Mouse (Mus musculus) retina, embryonic 14.5 days (tissue): ENCODE results near the gene Macf1.
"Not testable (repeated sequence)": the region's sequence is repeated elsewhere in the genome, so short reads cannot be mapped to it uniquely, and the experiment has no call there.

ENCODE experiments used
- DNase-seq: peaks from one replicate; pipeline ENCODE4 v3.0.0-alpha.2; 2015; ENCODE audit warnings: low spot score

Macf1 gene

DNA sequence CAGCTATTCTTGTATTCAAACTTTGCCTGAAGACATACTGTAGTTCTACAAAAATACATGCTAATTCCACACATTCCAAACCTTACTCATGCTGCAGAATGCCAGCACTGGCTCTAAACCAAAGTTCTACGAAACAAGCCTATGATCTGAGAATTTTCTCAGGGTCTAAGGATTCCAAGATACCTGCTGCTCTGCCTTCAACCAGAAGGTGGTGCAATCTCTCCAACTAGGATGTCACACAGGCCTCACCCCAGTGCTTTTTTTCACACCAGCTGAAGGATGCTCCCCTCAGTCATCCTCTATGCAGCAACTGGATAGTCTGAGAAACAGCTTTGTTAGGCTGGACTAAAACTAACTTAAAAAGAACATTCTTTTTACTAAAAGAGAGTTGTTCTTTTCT is 148.9 kb downstream of the Macf1 start:
- peak; percentile 76 for DNase-seq

DNA sequence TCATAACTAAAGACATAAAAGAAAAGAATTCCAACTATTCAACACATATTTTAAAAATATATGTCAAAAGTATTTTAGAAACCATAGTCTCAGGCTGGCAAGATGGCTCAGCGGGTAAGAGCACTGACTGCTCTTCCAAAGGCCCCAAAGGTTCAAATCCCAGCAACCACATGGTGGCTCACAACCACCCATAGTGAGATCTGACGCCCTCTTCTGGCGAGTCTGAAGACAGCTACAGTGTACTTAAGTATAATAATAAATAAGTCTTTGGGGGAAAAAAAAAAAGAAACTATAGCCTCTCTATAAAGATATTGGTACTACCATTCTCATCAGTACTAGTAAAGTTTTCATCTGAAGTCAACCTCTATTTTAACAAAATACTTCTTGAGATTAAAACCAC is 152.2 kb downstream of the Macf1 start:
- DNase-seq = no peak

DNA sequence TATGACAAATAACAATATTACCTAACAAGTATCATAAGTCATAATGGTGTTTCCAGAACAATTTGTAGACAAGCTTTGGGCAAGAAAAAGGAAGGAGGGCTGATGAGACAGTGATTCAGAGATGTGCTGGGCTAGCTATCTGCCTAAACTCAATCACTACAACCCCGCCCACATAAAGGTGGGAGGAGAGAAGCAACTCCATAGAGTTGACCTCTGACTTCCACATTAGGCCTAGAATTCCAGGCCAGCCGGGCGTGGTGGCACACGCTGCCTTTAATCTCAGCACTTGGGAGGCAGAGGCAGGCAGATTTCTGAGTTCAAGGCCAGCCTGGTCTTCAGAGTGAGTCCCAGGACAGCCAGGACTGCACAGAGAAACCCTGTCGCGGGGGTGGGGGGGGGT is 153.2 kb downstream of the Macf1 start:
- no peak for DNase-seq

DNA sequence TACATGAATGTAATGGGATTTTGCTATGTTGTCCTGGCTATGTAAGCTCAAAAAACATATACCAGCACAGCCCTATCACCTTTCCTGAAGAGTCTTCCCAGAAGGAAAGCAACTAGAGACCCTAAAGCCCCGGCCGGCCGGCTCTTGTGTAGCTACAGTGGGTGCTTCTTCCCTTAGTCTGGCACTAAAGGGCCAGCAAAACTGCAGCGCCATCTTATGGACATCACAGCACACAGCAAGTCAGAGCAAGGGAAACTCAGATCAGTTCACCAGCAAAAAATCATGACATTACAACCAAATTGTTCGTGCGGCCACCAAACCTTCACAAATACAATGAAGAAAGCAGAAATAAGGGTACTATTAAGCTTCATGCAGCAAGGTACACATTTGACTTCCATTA is 154.9 kb downstream of the Macf1 start:
- peak; percentile 68 for DNase-seq

DNA sequence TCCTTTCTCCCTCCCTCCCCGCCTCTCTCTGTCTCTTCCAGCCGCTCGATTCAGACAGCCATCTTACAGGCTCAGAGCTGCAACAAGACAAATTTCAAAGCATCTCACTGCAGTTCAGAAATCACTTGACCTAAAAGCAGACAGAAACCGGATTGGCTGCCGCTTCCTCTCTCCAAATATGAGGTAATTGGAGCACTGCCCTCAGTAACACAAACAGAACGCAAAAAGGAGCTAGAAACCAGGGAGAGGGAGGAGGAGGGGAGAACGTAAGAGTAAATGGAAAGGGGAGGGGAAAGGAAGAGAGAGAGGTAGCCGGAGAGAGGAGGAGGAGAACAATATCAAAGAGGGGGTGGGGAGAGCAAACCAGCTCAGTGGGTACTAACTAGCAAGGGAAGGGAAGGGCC is 156.6 kb downstream of the Macf1 start:
- peak; percentile 36 for DNase-seq

DNA sequence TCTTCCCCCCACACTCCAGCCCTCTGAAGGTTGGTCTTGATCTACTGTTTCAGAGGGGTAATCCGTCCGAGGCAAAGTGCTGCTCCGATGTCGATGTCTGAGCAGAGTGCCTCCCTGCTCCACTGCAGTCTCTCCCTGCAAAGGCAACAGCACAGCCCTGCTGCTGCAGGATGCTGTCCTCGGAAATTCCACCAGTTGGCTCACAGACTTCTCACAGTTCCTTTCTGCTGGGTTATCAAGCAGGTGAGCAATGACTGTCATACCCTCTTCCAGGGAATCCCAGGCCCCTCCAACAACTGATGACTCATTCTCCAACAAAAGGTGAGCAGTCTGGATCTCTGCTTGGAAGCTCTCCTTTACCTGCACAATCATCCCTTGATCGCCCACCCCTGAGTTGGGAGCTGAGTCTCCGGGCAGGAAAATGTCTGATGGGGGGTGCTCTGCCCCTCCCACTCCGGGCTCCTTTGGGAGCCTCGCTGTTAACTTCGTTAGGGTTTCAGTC is 157.3 kb downstream of the Macf1 start:
- DNase-seq = no peak

DNA sequence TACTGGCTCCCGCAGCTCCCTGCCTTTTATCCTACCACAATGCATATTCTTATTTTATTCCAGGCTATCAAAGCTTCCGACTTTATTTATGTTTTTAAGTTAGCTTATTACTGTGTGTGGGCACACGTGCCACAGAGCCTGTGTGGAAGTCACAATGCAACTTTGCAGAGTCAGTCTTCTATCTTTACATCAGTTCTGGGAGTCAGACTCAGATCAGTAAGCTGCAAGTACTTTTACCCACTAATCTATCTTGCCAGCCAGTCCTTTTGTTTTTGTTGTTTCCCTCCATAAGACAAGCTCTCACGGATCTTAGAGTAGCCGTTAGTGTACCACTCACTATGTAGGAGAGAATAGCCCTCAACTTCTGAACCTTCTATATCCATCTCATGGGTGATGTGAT is 159.4 kb downstream of the Macf1 start:
- no peak for DNase-seq

DNA sequence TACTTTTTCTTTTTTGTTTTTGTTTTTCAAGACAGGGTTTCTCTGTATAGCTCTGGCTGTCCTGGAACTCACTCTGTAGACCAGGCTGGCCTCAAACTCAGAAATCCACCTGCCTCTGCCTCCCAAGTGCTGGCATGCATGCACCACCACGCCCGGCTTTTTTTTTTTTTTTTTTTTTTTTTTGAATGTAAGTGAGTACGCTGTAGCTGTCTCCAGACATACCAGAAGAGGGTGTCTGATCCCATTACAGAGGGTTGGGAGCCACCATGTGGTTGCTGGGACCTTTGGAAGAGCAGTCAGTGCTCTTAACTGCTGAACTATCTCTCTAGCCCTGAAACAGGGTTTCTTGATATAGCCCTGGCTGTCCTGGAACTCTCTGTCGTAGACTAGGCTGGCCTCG is 164.0 kb downstream of the Macf1 start:
- not testable (repeated sequence) for DNase-seq

DNA sequence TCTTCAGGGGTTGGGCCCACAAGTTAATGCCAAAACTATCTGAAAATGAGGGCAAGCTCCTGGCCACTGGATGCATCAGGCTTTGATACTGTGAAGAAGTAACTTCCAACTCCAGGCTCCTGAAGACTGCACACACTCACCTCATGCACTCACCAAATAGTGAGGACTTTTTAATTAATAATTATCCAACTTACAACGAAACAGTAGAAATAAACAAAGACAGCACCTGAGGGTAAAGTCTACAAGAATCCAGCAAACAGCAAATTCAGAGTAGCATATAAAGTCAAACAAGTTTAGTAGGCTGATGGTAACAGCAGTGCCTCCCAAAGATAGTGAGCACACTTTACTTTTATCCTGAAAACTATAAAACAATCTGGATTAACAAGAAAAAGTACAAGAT is 168.5 kb downstream of the Macf1 start:
- no peak for DNase-seq

DNA sequence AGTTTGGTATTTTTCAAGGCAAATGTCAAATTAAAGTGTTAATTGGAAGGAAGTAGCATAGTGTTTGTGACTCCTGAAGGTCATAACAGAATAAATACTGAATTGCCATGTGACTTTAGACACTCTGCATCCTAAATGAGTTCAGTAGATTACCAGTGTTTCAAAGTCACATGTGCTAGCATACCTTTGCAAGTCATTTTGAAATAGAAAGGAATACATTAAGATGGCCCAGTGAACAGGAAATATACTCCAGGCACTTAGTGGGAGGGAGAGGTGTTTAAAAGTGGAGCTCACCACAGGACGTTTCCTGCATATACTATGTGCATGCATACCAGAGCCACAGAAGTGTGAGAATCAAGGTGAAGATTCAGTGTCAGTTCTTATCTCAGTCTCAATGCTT is 174.0 kb downstream of the Macf1 start:
- DNase-seq = no peak

DNA sequence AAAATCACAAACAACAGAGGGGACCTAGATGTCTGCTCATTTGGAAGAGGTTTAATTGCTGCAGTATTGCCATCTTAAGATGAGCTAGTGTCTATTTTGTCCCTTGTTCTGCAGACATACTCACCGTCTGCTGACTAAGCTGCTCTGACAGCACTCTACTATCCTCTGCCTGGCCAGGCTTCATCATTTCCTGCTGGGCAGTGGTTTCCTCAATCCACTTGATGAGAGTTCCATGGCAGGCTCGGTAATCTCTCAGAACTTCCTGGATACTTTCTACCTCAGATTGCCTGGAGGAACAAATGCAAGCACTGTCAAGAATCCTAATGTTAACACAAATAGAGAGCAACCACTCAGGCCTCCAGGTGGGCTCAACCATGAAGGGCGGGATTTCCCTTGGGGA is 195.1 kb downstream of the Macf1 start:
- no peak for DNase-seq

DNA sequence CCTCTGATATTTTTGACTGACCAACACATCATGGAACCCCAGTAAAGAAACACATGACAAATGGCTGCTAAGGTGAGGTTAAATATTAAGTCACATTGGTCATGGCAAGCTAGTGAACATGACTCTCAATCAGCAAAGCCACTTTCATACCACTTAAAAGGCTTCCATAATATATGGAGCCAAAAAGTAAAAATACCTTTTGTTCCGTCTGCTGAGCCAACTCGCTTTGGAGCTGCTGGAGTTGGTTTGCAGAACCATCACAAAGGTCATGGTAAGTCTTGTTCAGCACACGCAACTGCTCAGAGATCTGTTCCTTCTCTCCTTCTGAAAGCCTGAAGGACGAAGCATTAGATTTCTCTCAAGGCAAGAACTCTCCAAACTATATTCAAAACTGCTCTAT is 204.2 kb downstream of the Macf1 start:
- no peak for DNase-seq

DNA sequence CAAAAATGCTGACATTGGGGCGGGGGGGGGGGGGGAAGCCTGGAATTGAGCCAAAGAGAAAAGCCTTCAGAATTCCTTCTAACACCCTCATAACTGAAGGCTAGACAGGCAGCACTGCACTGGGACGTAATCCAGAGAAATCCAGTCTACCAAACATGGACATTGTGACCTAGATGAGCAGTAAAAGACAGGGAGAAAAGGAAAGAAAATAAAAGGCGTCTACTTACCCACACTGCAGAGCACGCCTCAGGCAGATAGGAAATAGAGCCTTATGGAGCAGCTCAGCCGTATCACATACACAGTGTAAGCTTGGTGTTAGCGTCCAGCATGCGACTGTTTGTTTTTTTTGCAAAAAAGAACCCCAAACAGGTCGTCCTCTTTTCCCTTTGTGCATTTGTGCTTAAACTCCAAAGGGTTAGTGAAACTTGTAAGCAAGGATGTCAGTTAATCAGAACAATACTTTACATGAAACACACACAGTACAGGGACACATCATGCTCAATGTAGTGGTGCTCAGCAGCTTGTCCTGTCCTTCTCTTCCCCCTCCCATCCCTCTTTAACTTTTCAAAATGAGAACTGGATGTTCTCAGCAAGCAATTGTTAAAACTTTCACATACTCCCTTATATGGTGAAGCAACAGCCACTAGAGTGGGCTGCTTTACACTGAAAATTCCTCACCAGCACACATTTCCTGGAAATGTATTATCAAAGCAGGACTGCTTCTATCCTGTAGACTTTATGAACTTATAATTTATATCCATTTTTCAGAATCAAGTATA is 205.3 kb downstream of the Macf1 start:
- DNase-seq = no peak

DNA sequence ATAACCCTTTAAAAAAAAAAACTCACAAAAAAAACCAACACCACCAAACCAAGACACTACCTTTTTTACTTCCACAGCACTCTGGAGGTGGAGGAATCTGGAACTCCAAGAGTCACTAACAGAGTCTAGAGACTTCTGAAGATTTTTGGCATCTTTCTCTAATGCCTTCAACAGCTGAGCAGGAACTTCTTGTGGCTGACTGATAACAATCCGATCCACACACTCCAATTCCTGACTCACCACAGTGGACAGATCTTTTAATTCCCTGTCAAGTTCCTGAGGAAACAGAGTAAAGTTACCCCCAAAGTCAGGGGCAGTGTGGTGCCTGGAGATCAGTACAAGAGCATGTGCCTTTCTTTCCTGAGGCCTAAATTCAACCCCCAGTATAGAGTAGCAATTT is 218.4 kb downstream of the Macf1 start:
- no peak for DNase-seq

DNA sequence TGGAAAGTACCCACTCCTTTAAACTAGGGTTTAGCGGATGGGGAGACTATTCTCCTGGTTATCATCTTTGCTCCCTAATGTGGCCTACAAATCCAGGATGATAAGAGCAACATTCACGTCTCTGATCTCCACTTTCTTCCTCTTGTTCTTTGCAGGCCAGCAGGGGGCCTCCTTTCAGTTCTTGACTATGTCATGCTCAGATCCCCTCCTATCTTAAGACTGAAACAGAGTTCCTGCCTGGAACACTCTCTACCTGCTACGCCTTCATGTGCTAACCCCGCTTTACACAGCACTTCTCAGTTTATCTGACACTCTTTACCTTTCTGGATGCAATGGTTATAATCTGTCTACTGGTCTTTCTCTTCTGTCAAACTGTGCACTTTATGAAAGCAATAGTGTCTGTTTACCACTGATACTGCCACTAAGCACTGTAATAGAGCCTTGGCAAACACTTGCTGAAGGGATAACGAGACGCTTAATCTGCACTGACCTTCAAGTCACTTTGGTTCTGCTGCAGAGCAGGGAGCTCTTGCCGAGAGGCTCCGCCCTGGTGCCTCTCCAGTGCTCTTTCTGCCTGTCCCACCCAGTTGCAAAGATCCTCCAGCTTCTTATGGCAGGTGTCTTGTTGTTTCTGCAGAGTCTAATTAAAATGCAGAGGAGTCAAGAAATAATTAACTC is 223.4 kb downstream of the Macf1 start:
- DNase-seq = peak; percentile 7

DNA sequence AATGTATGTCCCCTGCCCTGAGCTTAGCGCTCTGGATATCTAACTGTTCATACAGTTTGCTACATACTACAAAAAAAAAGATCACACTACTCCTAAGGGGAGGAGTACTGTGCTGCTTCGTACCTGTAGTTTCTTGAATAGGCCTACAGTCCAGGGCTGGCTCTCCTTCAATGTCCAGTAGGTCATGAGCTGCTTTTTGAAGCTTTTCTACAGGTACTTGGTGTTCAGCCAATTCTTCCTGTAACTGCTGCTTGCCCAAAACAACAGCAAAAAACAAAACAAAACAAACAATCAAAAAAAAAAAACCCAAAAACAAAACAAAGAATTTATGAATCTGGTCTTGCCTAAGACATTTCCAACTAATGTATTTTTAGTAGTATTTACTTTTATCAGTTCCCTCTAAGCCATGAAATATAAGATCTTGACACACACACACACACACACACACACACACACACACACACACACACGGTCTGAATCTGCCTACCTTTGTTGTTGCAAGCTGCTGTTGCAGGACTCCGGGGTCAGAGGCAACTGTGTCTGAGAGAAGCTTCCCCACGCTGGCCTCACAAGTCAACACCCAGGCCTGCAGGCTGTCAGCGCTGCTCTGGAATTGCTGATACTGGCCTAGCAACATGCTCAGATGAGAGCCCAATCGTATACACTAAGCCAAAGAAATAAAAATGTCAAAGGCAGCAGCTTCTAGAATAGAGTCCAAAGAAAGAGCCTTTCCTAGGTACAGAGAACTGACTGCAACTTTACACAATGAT is 229.1 kb downstream of the Macf1 start:
- no peak for DNase-seq

DNA sequence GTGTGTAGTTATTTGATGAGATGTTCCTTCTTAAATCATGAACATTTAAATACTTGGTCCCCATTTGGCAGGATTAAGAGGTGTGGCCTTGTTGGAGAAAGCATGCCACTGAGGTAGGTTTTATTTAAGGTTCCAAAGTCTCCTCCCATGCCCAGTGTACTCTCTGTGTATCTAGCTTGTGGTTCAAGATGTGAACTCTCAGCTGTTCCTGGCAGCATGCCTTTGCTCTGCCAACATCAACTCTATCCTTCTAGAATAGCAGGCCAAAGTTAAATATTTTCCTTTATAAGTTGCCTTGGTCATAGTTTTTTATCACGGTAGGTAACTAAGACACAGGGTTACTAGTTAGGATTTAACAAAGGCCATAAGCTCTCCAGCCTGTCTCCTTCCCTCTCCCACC is 230.4 kb downstream of the Macf1 start:
- no peak for DNase-seq

DNA sequence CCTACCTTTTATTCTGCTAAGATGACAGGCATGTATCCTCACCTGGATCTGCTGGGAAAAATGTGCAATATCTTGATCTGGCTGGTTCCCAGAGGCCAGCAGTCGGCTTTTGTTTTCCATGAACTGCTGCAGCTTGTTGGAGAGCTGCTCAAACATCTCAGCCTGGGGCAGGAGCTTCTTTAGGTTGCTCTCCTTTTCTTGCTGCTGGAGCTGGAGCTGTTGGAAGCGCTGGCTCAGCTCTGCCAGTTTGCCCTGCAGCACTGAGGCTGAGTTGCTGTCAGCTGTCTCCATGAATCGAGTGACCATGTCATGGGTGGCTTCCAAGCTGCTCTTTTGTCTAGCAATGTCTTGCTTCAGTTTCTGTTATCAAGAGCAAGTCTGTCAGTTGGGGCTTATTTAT is 232.2 kb downstream of the Macf1 start:
- DNase-seq = no peak

DNA sequence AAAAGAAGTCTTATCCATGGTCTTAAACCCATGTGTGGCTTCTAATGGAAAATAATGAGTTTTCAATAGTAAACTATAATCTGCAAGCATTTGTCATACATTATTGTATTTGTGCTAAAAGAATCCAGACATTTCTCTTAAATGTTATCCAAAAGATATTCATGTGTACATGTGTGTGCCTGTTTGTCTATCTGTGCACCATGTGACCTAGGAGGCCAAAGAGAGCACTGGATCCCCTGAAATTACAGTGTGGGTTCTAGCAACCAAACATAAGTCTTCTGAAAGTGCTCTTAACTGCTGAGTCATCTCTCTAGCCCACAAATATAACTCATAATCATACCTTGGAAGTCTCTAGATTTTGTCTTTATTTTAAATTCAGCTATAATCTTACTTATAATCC is 234.9 kb downstream of the Macf1 start:
- DNase-seq = no peak

DNA sequence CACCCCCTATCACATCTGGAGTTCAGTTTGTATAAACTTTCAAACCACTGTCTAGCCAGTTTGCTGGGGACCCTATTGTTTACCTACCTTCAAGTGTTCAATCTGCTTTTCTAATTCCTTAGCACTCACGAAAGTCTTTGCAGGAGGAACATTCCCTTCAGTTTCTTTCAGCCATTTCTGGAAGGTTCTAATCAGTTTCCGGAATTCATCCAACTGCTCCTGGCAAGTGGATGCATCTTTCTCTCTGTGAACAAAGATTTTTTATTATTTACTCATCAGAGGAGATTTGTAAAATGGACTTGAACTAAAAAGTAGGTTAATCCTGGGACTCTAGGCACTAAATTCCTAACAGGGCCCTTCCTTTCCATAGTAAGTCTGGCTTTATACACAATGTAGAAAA is 236.1 kb downstream of the Macf1 start:
- DNase-seq = no peak

DNA sequence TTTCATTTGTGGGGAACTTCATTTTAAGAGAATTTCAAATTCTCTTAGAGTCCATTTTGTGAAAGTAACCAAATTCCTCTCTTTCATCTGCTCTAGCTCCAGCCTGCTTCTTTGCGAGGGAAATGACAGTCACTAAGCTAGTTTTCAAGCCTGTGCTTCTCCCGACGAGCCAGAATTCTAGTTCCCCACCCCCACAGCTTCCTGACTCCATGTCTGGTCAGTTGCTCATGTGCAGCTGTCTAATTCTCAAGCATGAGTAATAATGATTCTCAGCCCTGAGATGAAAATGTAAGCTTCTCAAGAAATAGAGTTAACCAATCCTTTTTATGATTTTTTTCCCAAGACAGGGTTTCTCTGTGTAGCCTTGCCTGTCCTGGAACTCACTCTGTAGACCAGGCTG is 236.9 kb downstream of the Macf1 start:
- no peak for DNase-seq

DNA sequence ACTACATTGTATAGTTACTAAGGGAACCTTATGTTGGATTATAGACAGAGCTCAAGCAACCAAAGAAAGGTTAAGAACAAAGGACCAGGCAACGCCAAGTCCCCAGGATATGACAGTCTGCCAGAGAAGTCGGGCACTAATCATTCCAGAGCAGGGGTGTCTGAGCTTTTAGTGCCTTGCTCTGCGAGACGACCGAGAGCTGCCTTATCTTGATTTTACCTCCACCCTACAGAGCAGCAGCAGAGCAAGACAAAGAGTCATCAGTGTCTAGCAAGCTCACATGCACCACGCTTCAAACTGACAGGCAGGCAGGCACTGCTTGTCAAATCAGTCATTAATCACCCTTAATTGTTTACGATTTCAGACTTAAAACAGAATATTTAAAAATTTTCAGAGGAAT is 237.4 kb downstream of the Macf1 start:
- DNase-seq = no peak

DNA sequence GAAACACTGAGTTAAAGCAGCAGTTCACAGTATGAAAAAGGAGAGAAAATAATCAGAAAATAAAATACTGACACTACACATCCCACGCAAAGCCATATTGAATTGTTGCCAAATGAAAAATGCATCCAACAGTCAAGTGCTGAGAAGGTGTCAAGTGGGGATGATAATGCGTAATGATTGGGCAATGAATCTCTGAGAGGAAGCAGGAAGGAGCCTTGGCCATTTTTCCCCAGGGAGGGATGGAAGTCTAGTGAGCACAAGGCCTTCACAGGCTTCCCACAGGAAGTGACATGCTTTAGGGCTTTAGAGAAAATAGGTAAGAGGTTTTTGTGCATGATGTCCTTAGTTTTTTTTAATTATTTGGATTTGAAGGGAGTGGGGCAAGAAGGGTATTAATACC is 237.9 kb downstream of the Macf1 start:
- DNase-seq = not testable (repeated sequence)
